Mouse (Mus musculus): ENCODE results near the gene Gm42906. TPM values are rescaled to one million over a fixed set of nuclear protein-coding genes. Genes with fewer than 3 reads are reported as not detected.

The Gm42906 gene
- polyA plus RNA-seq, 1 experiment from 2014 or later, result not detected

GRCm38 (mm10) chr5:151247115-151247875, 180.7 kb downstream of the Gm42906 start:
- Histone ChIP-seq H3K4me2 (peak overlapping the region; percentile 33; the same call in 1 of the 2 replicates), H3K4me3 (no peak overlapping the region), H3K4me1 (peaks cover 37% of the 10 kb centered on the region), H3K27me3 (replicated peaks) (no peaks in the 10 kb centered on the region), H3K27ac (0 out of 2 replicates have a peak overlapping the region, but pooled peaks have one; percentile 63), H3K9me3 (replicated peaks) (no peaks in the 10 kb centered on the region), H3K9ac (no peak overlapping the region), H3K36me3 (no peaks in the 10 kb centered on the region)
- peak; percentile 47; the same call in 1 of the 2 replicates for ATAC-seq
- WGBS (ENCODE audit: insufficient replicate concordance), result 42% methylated on average over 11 of the region's 11 CpGs

GRCm38 (mm10) chr5:151246287-151246686, 181.7 kb downstream of the Gm42906 start:
- 75% methylated on average over 2 of the region's 2 CpGs for WGBS (ENCODE audit: insufficient replicate concordance)

GRCm38 (mm10) chr5:151245571-151245970, 182.4 kb downstream of the Gm42906 start:
- Histone ChIP-seq H3K36me3 (no peaks in the 10 kb centered on the region), H3K4me1 (peaks cover 37% of the 10 kb centered on the region), H3K27me3 (replicated peaks) (no peaks in the 10 kb centered on the region), H3K9me3 (replicated peaks) (no peaks in the 10 kb centered on the region), H3K9ac (no peak overlapping the region), H3K27ac (no peak overlapping the region), H3K4me2 (no peak overlapping the region), H3K4me3 (no peak overlapping the region)
- no peak for ATAC-seq
- 74% methylated on average over 5 of the region's 5 CpGs for WGBS (ENCODE audit: insufficient replicate concordance)

More at GRCm38 (mm10) chr5:151246287-151246686, 181.7 kb downstream of the Gm42906 start:
- Histone ChIP-seq H3K27me3 (replicated peaks) (no peaks in the 10 kb centered on the region), H3K27ac (no peak overlapping the region), H3K9me3 (replicated peaks) (no peaks in the 10 kb centered on the region), H3K9ac (no peak overlapping the region), H3K4me1 (peaks cover 37% of the 10 kb centered on the region), H3K4me3 (no peak overlapping the region), H3K36me3 (no peaks in the 10 kb centered on the region), H3K4me2 (no peak overlapping the region)
- peak; percentile 29; the same call in 1 of the 2 replicates for ATAC-seq

GRCm38 (mm10) chr5:151238730-151239129, 189.2 kb downstream of the Gm42906 start:
- Histone ChIP-seq H3K9ac (no peak overlapping the region), H3K9me3 (replicated peaks) (no peaks in the 10 kb centered on the region), H3K4me3 (no peak overlapping the region), H3K36me3 (no peaks in the 10 kb centered on the region), H3K4me1 (no peaks in the 10 kb centered on the region; the same call in 1 of the 2 replicates), H3K27me3 (replicated peaks) (peaks cover 14% of the 10 kb centered on the region), H3K4me2 (no peak overlapping the region), H3K27ac (no peak overlapping the region)
- no peak for ATAC-seq
- 56% methylated on average over 9 of the region's 9 CpGs for WGBS (ENCODE audit: insufficient replicate concordance)

- no peak overlapping the region for H3K27ac ChIP-seq
- no peak overlapping the region for H3K4me3 ChIP-seq
- no peaks in the 10 kb centered on the region for H3K36me3 ChIP-seq
- no peaks in the 10 kb centered on the region for H3K9me3 ChIP-seq (replicated peaks)
- no peak overlapping the region for H3K4me2 ChIP-seq
- peaks cover 33% of the 10 kb centered on the region for H3K27me3 ChIP-seq (replicated peaks)
- ATAC-seq, result no peak
- no peak overlapping the region for H3K9ac ChIP-seq
- 55% methylated on average over 5 of the region's 5 CpGs for WGBS (ENCODE audit: insufficient replicate concordance)
- H3K4me1 ChIP-seq, result no peaks in the 10 kb centered on the region; the same call in 1 of the 2 replicates
Measured at GRCm38 (mm10) chr5:151236411-151236810, 191.6 kb downstream of the Gm42906 start.

GRCm38 (mm10) chr5:151233400-151234031, 194.4 kb downstream of the Gm42906 start, which contains the start of gene Stard13:
Stard13 (minus strand) TSS chr5:151233836.
- under 1% methylated on average over 49 of the region's 49 CpGs for WGBS (ENCODE audit: insufficient replicate concordance)
- Histone ChIP-seq H3K9me3 (replicated peaks) (no peaks in the 10 kb centered on the region), H3K27ac (no peak within 1 kb of the TSS), H3K4me2 (peak within 1 kb of the TSS; percentile 72), H3K4me3 (peak within 1 kb of the TSS; percentile 49), H3K36me3 (no peaks in the 10 kb centered on the region), H3K9ac (peak within 1 kb of the TSS; percentile 39; the same call in 1 of the 2 replicates), H3K4me1 (no peaks in the 10 kb centered on the region; the same call in 1 of the 2 replicates), H3K27me3 (replicated peaks) (peaks cover 33% of the 10 kb centered on the region)
- peak; percentile 59 for ATAC-seq

DNA sequence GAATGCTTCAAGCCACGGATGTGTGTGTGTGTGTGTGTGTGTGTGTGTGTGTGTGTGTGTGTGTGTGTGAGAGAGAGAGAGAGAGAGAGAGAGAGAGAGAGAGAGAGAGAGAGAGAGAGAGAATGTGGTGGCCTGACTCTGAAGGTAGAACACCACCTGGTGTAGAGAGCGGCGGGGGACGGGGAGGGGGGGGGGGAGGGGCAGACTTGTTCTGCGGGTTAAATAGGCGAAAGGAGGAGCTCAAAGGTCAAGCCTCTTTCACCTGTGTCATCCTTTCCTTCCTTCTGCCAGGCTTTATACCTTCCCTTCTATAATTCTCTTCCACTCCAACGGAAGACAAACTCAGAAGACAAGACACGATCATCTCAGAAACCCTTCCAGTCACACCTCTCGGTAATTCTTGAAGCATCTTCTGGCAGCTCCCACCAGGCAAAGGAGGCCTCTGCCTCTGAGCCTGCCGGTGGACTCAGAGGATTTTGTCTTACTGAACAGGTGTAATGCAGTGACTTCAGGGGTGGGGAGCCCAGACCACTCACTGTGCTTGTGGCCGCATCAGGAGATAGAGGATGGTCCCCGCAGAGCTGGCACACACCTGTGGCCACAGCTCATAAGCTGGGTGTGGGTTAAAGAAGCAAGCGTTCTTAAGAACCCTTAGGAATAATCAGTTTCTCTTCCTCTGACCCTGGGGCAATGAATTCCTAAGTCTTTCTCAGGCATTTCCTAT, 195.2 kb downstream of the Gm42906 start:
- ATAC-seq, result no peak
- Histone ChIP-seq H3K36me3 (no peaks in the 10 kb centered on the region), H3K27ac (no peak overlapping the region), H3K4me1 (no peaks in the 10 kb centered on the region; the same call in 1 of the 2 replicates), H3K4me2 (peak overlapping the region; percentile 72), H3K4me3 (peak overlapping the region; percentile 49), H3K9me3 (replicated peaks) (no peaks in the 10 kb centered on the region), H3K27me3 (replicated peaks) (peaks cover 33% of the 10 kb centered on the region), H3K9ac (no peak overlapping the region)
- 26% methylated on average over 12 of the region's 13 CpGs for WGBS (ENCODE audit: insufficient replicate concordance)

DNA sequence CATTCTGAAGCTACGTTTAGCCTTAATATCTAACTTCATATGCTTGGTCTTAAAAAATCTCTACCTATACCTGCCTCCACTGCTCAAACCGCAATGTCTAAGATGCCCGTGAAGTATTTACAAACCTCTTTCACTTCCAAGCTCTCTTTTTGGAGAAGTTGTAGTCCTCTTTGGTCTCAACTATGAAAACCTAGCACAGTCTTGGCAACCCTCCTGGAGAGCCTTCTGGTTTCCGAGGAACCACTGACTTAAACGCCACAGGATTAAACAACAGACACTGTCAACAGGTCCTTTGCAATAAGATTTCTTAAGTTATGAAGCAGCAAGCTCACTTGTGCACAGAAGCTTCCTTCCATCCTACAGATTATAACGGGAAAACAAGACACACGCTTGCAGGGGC, 196.1 kb downstream of the Gm42906 start:
- no peak overlapping the region for H3K4me3 ChIP-seq
- no peaks in the 10 kb centered on the region for H3K9me3 ChIP-seq (replicated peaks)
- H3K27me3 ChIP-seq (replicated peaks), result peaks cover 33% of the 10 kb centered on the region
- H3K4me1 ChIP-seq, result no peaks in the 10 kb centered on the region; the same call in 1 of the 2 replicates
- H3K4me2 ChIP-seq, result no peak overlapping the region
- no peak overlapping the region for H3K27ac ChIP-seq
- no peak overlapping the region for H3K9ac ChIP-seq
- H3K36me3 ChIP-seq, result no peaks in the 10 kb centered on the region
- ATAC-seq, result no peak
- 72% methylated on average over 7 of the region's 7 CpGs for WGBS (ENCODE audit: insufficient replicate concordance)

DNA sequence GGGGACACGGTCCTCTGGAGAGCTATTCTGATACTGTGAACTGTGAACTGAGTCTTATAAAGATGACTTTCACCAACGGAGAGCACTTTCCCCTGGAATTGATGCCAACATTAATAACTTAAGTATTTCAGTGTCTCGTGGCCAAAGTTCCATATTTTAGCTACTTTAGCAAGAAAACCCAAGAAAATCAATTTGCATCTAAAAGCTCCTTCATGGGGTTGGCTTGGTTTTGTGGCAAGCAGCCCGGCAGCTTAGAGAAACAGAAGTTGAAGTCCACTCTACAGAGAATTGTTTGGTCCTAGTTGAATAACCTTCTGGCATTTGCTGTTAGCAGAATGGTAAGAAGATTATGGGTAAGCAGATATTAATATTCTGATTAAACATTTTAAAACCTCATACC, 196.6 kb downstream of the Gm42906 start:
- Histone ChIP-seq H3K9me3 (replicated peaks) (no peaks in the 10 kb centered on the region), H3K27ac (no peak overlapping the region), H3K27me3 (replicated peaks) (peaks cover 30% of the 10 kb centered on the region), H3K4me2 (no peak overlapping the region), H3K36me3 (no peaks in the 10 kb centered on the region), H3K9ac (no peak overlapping the region), H3K4me3 (no peak overlapping the region), H3K4me1 (no peaks in the 10 kb centered on the region; the same call in 1 of the 2 replicates)
- WGBS (ENCODE audit: insufficient replicate concordance), result 66% methylated on average over 4 of the region's 4 CpGs
- ATAC-seq, result no peak

GRCm38 (mm10) chr5:151230427-151230826, 197.5 kb downstream of the Gm42906 start:
- no peaks in the 10 kb centered on the region for H3K9me3 ChIP-seq (replicated peaks)
- no peaks in the 10 kb centered on the region; the same call in 1 of the 2 replicates for H3K4me1 ChIP-seq
- peaks cover 26% of the 10 kb centered on the region for H3K27me3 ChIP-seq (replicated peaks)
- 72% methylated on average over 4 of the region's 4 CpGs for WGBS (ENCODE audit: insufficient replicate concordance)
- no peak for ATAC-seq
- no peak overlapping the region for H3K4me2 ChIP-seq
- no peak overlapping the region for H3K9ac ChIP-seq
- no peaks in the 10 kb centered on the region for H3K36me3 ChIP-seq
- H3K27ac ChIP-seq, result no peak overlapping the region
- H3K4me3 ChIP-seq, result no peak overlapping the region

DNA sequence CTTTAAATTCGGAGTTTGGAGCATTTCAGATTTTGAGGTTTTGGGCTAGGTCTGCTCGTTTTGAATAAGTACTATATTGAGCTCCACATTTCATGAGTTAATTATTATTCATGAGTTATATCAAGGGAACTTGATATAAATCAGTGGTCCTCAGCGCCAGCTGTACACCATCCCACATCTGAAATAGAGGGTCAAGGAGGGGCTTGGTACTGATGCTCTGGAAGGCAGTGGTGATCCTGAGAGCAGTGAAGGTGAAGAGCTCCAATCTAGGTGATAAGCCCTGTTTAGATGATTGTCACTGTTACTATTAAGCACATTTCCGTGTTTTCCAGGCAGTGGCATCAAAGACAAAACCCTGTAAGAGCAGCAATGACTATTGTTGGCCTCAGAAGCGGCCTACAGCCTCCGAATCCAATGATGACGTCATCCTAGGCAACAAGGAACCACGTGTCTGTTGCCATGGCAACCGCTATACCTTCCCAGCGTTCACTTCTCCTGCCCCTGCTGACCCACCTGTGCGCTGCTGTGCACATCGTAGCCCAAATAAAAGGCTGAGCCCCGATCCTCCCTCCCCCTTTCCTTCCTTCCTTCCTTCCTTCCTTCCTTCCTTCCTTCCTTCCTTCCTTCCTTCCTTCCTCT, 199.5 kb downstream of the Gm42906 start:
- H3K27ac ChIP-seq, result no peak overlapping the region
- WGBS (ENCODE audit: insufficient replicate concordance), result 64% methylated on average over 13 of the region's 13 CpGs
- H3K9ac ChIP-seq, result no peak overlapping the region
- no peaks in the 10 kb centered on the region for H3K36me3 ChIP-seq
- no peaks in the 10 kb centered on the region for H3K9me3 ChIP-seq (replicated peaks)
- no peak overlapping the region for H3K4me2 ChIP-seq
- peaks cover 16% of the 10 kb centered on the region for H3K27me3 ChIP-seq (replicated peaks)
- H3K4me1 ChIP-seq, result no peaks in the 10 kb centered on the region
- ATAC-seq, result no peak
- H3K4me3 ChIP-seq, result no peak overlapping the region

Measured in liver, embryonic 12.5 days (tissue).